Comparison of ENCODE assay signal across 8 mouse cellular contexts in genomic region chr19:34550534-34551223, GRCm38 (mm10). TPM values are rescaled to one million over a fixed set of nuclear protein-coding genes. Genes with fewer than 3 reads are reported as not detected.
A peak's percentile ranks its signal among the peaks of the same experiment; 100 is the strongest.
DNase-seq lines count a peak whose midpoint lies in the region; ATAC-seq and TF ChIP-seq lines count a peak whose summit lies in the region.

TSS of gene Ifit2 (plus strand) at chr19:34550694.

- intact Hi-C loops in left cerebral cortex, postnatal 10 days (cut with DNase I), result loop anchor here (2.0 kb wide), 1 partner anchor 216 kb away; no protein-coding TSS in a partner anchor

- peak; percentile 95 for ATAC-seq in megakaryocyte progenitor cell, adult 5-6 weeks (replicated peaks; ENCODE audit: poor library complexity)

- TF ChIP-seq CTCF in cortical plate, adult 2 months (IDR thresholded peaks at IDR 0.05; ENCODE audit: extremely low read depth, insufficient read depth, low read length), result peak; percentile 56

- H3K27ac ChIP-seq in cortical plate, adult 2 months (ENCODE audit: insufficient read depth, low read length), result no peak within 1 kb of the TSS

- TF ChIP-seq POLR2A in cortical plate, adult 2 months (IDR thresholded peaks at IDR 0.05; ENCODE audit: extremely low read depth, insufficient read depth, low read length), result 0 out of 2 replicates have a peak, but pooled peaks have one; percentile 31

- peak; percentile 67 to 87 for DNase-seq in adrenal gland, adult (ENCODE audit: inconsistent age in 2 of 2, low spot score in 1 of 2)
- DNase-seq in gastrocnemius, adult 8-10 months (ENCODE audit: low spot score in 2 of 2), result peak; percentile 33 to 48
- peak; percentile 89 for DNase-seq in induced T-regulatory cell, adult 2 months (ENCODE audit: low read depth)
- DNase-seq in left cerebral cortex, postnatal 10 days (ENCODE audit: extremely low spot score in 1 of 2, low spot score in 2 of 2), result peak; percentile 74 to 81
- peak; percentile 84 to 85 for DNase-seq in right cerebral cortex, postnatal 10 days (ENCODE audit: low spot score in 2 of 2)
- DNase-seq in yolk sac, embryonic 10.5 days (ENCODE audit: low spot score), result peak; percentile 69

- H3K4me3 ChIP-seq in cortical plate, adult 2 months (ENCODE audit: insufficient read depth, low read length), result peak within 1 kb of the TSS; percentile 59

- H3K4me1 ChIP-seq in cortical plate, adult 2 months (ENCODE audit: control insufficient read depth, insufficient read depth, low read length), result peaks cover 3% of the 10 kb centered on the region

RNA-seq across cellular contexts. Expression of gene Ifit2, which starts in this region (rescaled TPM):
- 5.1 and 6.7 TPM in 2 replicates for polyA plus RNA-seq in cortical plate, adult 2 months (2012; rRNA removed)
- total RNA-seq in gastrocnemius, adult 8-10 months (2022), result 1 to 10 TPM in 1 of 4 experiments, under 1 TPM in 3; 0.46 to 1.3 (median 0.79) TPM
- 1 to 10 TPM; 6.9 to 7.1 TPM for total RNA-seq in left cerebral cortex, postnatal 10 days (2021)
- 7.7 and 8.0 TPM in 2 replicates for total RNA-seq in megakaryocyte progenitor cell, adult 5-6 weeks (2015)
- 19.0 and 19.2 TPM in 2 replicates for total RNA-seq in megakaryocyte progenitor cell, adult 5-6 weeks (2017)
